Mouse (Mus musculus): ENCODE results near the gene Kcnn3. TPM values are rescaled to one million over a fixed set of nuclear protein-coding genes. Genes with fewer than 3 reads are reported as not detected.

Kcnn3 gene
- 2.0 and 2.3 TPM in 2 replicates for polyA plus RNA-seq (2016; fragmentation: Nextera tagmentation; extraction: Ambion mirVana)

GRCm38 (mm10) chr3:89519894-89520293 is at the start of gene Kcnn3:
TSS of gene Kcnn3 (plus strand) at chr3:89520164.
- under 1% methylated on average over 15 of the region's 15 CpGs for WGBS
- Histone ChIP-seq H3K9me3 (peaks cover 9% of the 10 kb centered on the region), H3K36me3 (replicated peaks) (no peaks in the 10 kb centered on the region), H3K9ac (peak within 1 kb of the TSS; percentile 68), H3K4me1 (peaks cover 37% of the 10 kb centered on the region), H3K4me3 (replicated peaks) (peak within 1 kb of the TSS; percentile 46), H3K27me3 (peaks cover 42% of the 10 kb centered on the region), H3K27ac (peak within 1 kb of the TSS; percentile 56; the same call in 1 of the 2 replicates), H3K4me2 (peak within 1 kb of the TSS; percentile 98)
- peak; percentile 93 for ATAC-seq (ENCODE audit: low FRiP score)

GRCm38 (mm10) chr3:89472280-89472679 is 47.7 kb upstream of the Kcnn3 start:
- H3K27ac ChIP-seq: no peak overlapping the region
- no peaks in the 10 kb centered on the region for H3K27me3 ChIP-seq
- no peak overlapping the region for H3K9ac ChIP-seq
- peaks cover 26% of the 10 kb centered on the region for H3K36me3 ChIP-seq (replicated peaks)
- H3K9me3 ChIP-seq: no peaks in the 10 kb centered on the region
- no peaks in the 10 kb centered on the region for H3K4me1 ChIP-seq
- no peak overlapping the region for H3K4me3 ChIP-seq (replicated peaks)
- WGBS: 87% methylated on average over 7 of the region's 7 CpGs
- no peak for ATAC-seq (ENCODE audit: low FRiP score)
- no peak overlapping the region for H3K4me2 ChIP-seq

- no peak for ATAC-seq (ENCODE audit: low FRiP score)
- 80% methylated on average over 6 of the region's 6 CpGs for WGBS
- Histone ChIP-seq H3K27ac (no peak overlapping the region), H3K9ac (no peak overlapping the region), H3K4me3 (replicated peaks) (no peak overlapping the region), H3K4me1 (no peaks in the 10 kb centered on the region), H3K4me2 (no peak overlapping the region), H3K27me3 (no peaks in the 10 kb centered on the region), H3K36me3 (replicated peaks) (peaks cover 11% of the 10 kb centered on the region), H3K9me3 (no peaks in the 10 kb centered on the region)
These were observed 46.1 kb upstream of the Kcnn3 start for GRCm38 (mm10) chr3:89473838-89474237.

GRCm38 (mm10) chr3:89479055-89479454 is 40.9 kb upstream of the Kcnn3 start:
- Histone ChIP-seq H3K9ac (no peak overlapping the region), H3K9me3 (no peaks in the 10 kb centered on the region), H3K27ac (no peak overlapping the region), H3K27me3 (no peaks in the 10 kb centered on the region), H3K4me2 (no peak overlapping the region), H3K4me1 (no peaks in the 10 kb centered on the region), H3K4me3 (replicated peaks) (no peak overlapping the region), H3K36me3 (replicated peaks) (no peaks in the 10 kb centered on the region)
- 85% methylated on average over 6 of the region's 6 CpGs for WGBS
- ATAC-seq (ENCODE audit: low FRiP score): no peak

- H3K9ac ChIP-seq: no peak overlapping the region
- no peaks in the 10 kb centered on the region for H3K4me1 ChIP-seq
These were observed 38.5 kb upstream of the Kcnn3 start for GRCm38 (mm10) chr3:89481488-89481887.

GRCm38 (mm10) chr3:89482249-89482648 is 37.7 kb upstream of the Kcnn3 start:
- 95% methylated on average over 5 of the region's 5 CpGs for WGBS
- H3K9me3 ChIP-seq: no peaks in the 10 kb centered on the region
- no peaks in the 10 kb centered on the region for H3K4me1 ChIP-seq
- ATAC-seq (ENCODE audit: low FRiP score): no peak
- H3K4me3 ChIP-seq (replicated peaks): no peak overlapping the region
- H3K27ac ChIP-seq: no peak overlapping the region
- no peak overlapping the region for H3K4me2 ChIP-seq
- H3K9ac ChIP-seq: no peak overlapping the region
- no peaks in the 10 kb centered on the region for H3K36me3 ChIP-seq (replicated peaks)
- H3K27me3 ChIP-seq: peaks cover 3% of the 10 kb centered on the region

More at GRCm38 (mm10) chr3:89481488-89481887, 38.5 kb upstream of the Kcnn3 start:
- Histone ChIP-seq H3K4me3 (replicated peaks) (no peak overlapping the region), H3K4me2 (no peak overlapping the region), H3K27me3 (peaks cover 3% of the 10 kb centered on the region; the same call in 1 of the 2 replicates), H3K27ac (no peak overlapping the region), H3K9me3 (no peaks in the 10 kb centered on the region), H3K36me3 (replicated peaks) (no peaks in the 10 kb centered on the region)
- no peak for ATAC-seq (ENCODE audit: low FRiP score)
- WGBS: 39% methylated on average over 2 of the region's 2 CpGs

GRCm38 (mm10) chr3:89484766-89485524 is 35.0 kb upstream of the Kcnn3 start:
- no peaks in the 10 kb centered on the region for H3K36me3 ChIP-seq (replicated peaks)
- H3K27ac ChIP-seq: no peak overlapping the region

GRCm38 (mm10) chr3:89486111-89486510 is 33.9 kb upstream of the Kcnn3 start:
- Histone ChIP-seq H3K9me3 (no peaks in the 10 kb centered on the region), H3K9ac (no peak overlapping the region), H3K27ac (no peak overlapping the region), H3K4me1 (no peaks in the 10 kb centered on the region), H3K4me2 (no peak overlapping the region), H3K4me3 (replicated peaks) (no peak overlapping the region), H3K36me3 (replicated peaks) (no peaks in the 10 kb centered on the region), H3K27me3 (peaks cover 3% of the 10 kb centered on the region)
- no peak for ATAC-seq (ENCODE audit: low FRiP score)
- 81% methylated on average over 8 of the region's 8 CpGs for WGBS

More at GRCm38 (mm10) chr3:89484766-89485524, 35.0 kb upstream of the Kcnn3 start:
- H3K4me2 ChIP-seq: peak overlapping the region; percentile 17; the same call in 1 of the 2 replicates
- no peak overlapping the region for H3K4me3 ChIP-seq (replicated peaks)
- no peaks in the 10 kb centered on the region for H3K4me1 ChIP-seq
- no peak overlapping the region for H3K9ac ChIP-seq
- H3K27me3 ChIP-seq: peaks cover 3% of the 10 kb centered on the region
- WGBS: 24% methylated on average over 24 of the region's 24 CpGs
- no peaks in the 10 kb centered on the region for H3K9me3 ChIP-seq
- ATAC-seq (ENCODE audit: low FRiP score): peak; percentile 61

- H3K9ac ChIP-seq: no peak overlapping the region
- H3K9me3 ChIP-seq: no peaks in the 10 kb centered on the region
- no peak overlapping the region for H3K27ac ChIP-seq
- ATAC-seq (ENCODE audit: low FRiP score): no peak
- H3K27me3 ChIP-seq: peaks cover 3% of the 10 kb centered on the region
- no peak overlapping the region for H3K4me3 ChIP-seq (replicated peaks)
- 68% methylated on average over 20 of the region's 20 CpGs for WGBS
- H3K4me1 ChIP-seq: no peaks in the 10 kb centered on the region
- no peaks in the 10 kb centered on the region for H3K36me3 ChIP-seq (replicated peaks)
- no peak overlapping the region for H3K4me2 ChIP-seq
These were observed 32.9 kb upstream of the Kcnn3 start for GRCm38 (mm10) chr3:89486916-89487702.

GRCm38 (mm10) chr3:89490790-89491189 is 29.2 kb upstream of the Kcnn3 start:
- ATAC-seq (ENCODE audit: low FRiP score): no peak
- Histone ChIP-seq H3K4me2 (no peak overlapping the region), H3K27ac (no peak overlapping the region), H3K36me3 (replicated peaks) (no peaks in the 10 kb centered on the region), H3K9me3 (no peaks in the 10 kb centered on the region), H3K4me1 (no peaks in the 10 kb centered on the region), H3K9ac (no peak overlapping the region), H3K27me3 (no peaks in the 10 kb centered on the region; the same call in none of the 2 replicates), H3K4me3 (replicated peaks) (no peak overlapping the region)
- WGBS: 94% methylated on average over 3 of the region's 3 CpGs

GRCm38 (mm10) chr3:89491559-89491958 is 28.4 kb upstream of the Kcnn3 start:
- H3K4me3 ChIP-seq (replicated peaks): no peak overlapping the region
- no peaks in the 10 kb centered on the region for H3K4me1 ChIP-seq
- ATAC-seq (ENCODE audit: low FRiP score): no peak
- H3K27ac ChIP-seq: no peak overlapping the region
- H3K27me3 ChIP-seq: no peaks in the 10 kb centered on the region; the same call in none of the 2 replicates
- H3K36me3 ChIP-seq (replicated peaks): no peaks in the 10 kb centered on the region
- 89% methylated on average over 5 of the region's 5 CpGs for whole genome bisulfite sequencing
- H3K9ac ChIP-seq: no peak overlapping the region
- no peaks in the 10 kb centered on the region for H3K9me3 ChIP-seq
- no peak overlapping the region for H3K4me2 ChIP-seq

- Histone ChIP-seq H3K9ac (no peak overlapping the region), H3K4me3 (replicated peaks) (no peak overlapping the region), H3K4me1 (no peaks in the 10 kb centered on the region), H3K27me3 (no peaks in the 10 kb centered on the region), H3K9me3 (no peaks in the 10 kb centered on the region), H3K36me3 (replicated peaks) (no peaks in the 10 kb centered on the region), H3K27ac (no peak overlapping the region), H3K4me2 (no peak overlapping the region)
- WGBS: 61% methylated on average over 8 of the region's 8 CpGs
- ATAC-seq (ENCODE audit: low FRiP score): no peak
These were observed 27.2 kb upstream of the Kcnn3 start for GRCm38 (mm10) chr3:89492701-89493151.
